Mouse (Mus musculus): Measurements from ENCODE around the gene Tmem132b. TPM values are rescaled to one million over a fixed set of nuclear protein-coding genes. Genes with fewer than 3 reads are reported as not detected.
"Not testable (repeated sequence)": the region's sequence is repeated elsewhere in the genome, so short reads cannot be mapped to it uniquely, and the experiment has no call there.

Gene Tmem132b
- 6.2 and 6.4 TPM in 2 replicates for polyA plus RNA-seq (2015; fragmentation: Nextera tagmentation; extraction: Ambion mirVana)

DNA sequence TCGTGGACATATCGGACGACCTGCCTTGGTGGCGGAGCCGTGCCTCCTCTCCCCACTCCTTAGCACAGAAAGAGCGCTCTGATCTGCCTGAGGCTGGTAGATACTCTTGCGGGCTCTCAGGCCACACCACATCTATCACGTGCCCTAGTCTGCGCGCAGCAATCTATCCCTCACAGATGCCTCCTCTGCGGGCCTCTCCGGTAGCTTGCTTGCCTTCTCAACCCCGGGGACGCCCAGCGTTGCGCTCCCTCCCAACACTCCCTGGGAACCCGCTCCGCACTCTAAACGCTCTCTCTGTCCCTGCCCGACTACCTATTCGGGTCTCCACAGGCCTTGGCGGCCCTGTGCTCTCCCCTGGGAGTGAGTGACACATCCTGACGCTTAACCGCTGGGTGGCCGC lies at the start of gene Tmem132b:
Gene Tmem132b (plus strand): TSS at position 141 of the 400 bp plus-strand sequence.
- peaks cover 15% of the 10 kb centered on the region for H3K27me3 ChIP-seq
- peak; percentile 47 for ATAC-seq (ENCODE audit: low FRiP score, low read depth)

DNA sequence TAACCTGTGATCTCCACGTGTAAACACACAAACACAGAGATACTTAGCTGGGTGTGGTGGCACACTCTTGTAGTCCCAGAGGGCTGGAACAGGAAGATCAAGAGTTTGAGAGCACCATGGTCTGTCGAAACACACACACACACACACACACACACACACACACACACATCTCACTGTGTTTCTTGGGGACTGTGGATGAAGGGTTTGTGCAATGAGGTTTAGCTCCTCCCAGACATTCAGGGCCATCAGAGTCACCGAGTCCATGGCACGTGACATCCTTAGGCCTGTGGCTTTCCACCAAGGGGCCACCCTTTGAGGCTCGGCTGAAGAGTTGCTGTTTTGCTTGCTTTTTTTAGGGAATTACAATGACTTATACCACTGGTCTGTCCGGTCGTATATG lies 49.1 kb upstream of the Tmem132b start:
- Histone ChIP-seq H3K9ac (no peak overlapping the region), H3K36me3 (peaks cover 25% of the 10 kb centered on the region), H3K27ac (replicated peaks) (no peak overlapping the region), H3K9me3 (no peaks in the 10 kb centered on the region), H3K4me2 (no peak overlapping the region), H3K27me3 (no peaks in the 10 kb centered on the region), H3K4me3 (no peak overlapping the region), H3K4me1 (replicated peaks) (peaks cover 35% of the 10 kb centered on the region)
- WGBS, result 91% methylated on average over 7 of the region's 7 CpGs
- no peak for ATAC-seq (ENCODE audit: low FRiP score, low read depth)

More for the DNA sequence above, at the start of gene Tmem132b:
- H3K4me3 ChIP-seq, result peak within 1 kb of the TSS; percentile 66
- peak within 1 kb of the TSS; percentile 93 for H3K4me2 ChIP-seq
- no peaks in the 10 kb centered on the region for H3K9me3 ChIP-seq
- H3K4me1 ChIP-seq (replicated peaks), result peaks cover 42% of the 10 kb centered on the region
- peak within 1 kb of the TSS; percentile 66 for H3K27ac ChIP-seq (replicated peaks)
- H3K9ac ChIP-seq, result peak within 1 kb of the TSS; percentile 75
- H3K36me3 ChIP-seq, result no peaks in the 10 kb centered on the region
- WGBS, result 2% methylated on average over 25 of the region's 25 CpGs

DNA sequence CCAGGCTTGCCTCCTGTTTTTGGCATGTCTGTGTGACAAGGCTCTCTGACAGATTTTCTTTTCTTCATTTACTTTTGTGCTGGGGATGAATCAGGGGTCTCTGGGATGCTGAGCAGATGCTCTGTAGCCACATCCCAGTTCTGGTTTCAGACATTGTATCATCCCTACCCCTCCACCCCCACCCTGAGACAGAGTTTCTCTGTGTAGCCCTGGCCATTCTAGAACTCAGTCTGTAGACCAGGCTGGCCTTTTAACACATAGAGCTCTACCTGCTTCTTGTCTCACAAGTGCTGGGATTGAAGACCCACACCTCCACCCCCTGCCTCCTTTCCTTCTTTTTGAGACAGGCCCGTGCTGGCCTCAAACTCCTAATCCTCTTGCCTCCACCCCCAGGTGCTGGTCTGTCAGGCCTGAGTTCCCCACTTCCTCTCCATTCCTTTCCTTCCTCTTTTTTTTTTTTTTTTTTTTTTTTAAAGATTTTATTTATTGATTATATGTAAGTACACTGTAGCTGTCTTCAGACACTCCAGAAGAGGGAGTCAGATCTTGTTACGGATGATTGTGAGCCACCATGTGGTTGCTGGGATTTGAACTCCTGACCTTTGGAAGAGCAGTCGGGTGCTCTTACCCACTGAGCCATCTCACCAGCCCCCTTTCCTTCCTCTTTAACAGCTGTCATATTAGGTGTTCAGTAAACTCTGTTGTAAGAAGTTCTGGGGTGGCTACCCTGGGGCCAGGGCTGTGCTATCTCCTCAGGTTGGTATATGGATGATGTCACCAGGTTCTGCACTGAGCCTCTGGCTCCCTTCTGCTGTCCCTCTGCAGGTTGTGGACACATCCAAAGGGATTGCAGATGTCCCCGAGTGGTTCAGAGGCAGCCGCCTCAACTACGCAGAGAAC lies 47.6 kb upstream of the Tmem132b start:
- Histone ChIP-seq H3K36me3 (peaks cover 25% of the 10 kb centered on the region), H3K9ac (no peak overlapping the region), H3K9me3 (no peaks in the 10 kb centered on the region), H3K27me3 (no peaks in the 10 kb centered on the region), H3K4me3 (no peak overlapping the region), H3K4me2 (no peak overlapping the region), H3K27ac (replicated peaks) (no peak overlapping the region), H3K4me1 (replicated peaks) (peaks cover 26% of the 10 kb centered on the region)
- WGBS, result 83% methylated on average over 6 of the region's 6 CpGs
- no peak for ATAC-seq (ENCODE audit: low FRiP score, low read depth)

DNA sequence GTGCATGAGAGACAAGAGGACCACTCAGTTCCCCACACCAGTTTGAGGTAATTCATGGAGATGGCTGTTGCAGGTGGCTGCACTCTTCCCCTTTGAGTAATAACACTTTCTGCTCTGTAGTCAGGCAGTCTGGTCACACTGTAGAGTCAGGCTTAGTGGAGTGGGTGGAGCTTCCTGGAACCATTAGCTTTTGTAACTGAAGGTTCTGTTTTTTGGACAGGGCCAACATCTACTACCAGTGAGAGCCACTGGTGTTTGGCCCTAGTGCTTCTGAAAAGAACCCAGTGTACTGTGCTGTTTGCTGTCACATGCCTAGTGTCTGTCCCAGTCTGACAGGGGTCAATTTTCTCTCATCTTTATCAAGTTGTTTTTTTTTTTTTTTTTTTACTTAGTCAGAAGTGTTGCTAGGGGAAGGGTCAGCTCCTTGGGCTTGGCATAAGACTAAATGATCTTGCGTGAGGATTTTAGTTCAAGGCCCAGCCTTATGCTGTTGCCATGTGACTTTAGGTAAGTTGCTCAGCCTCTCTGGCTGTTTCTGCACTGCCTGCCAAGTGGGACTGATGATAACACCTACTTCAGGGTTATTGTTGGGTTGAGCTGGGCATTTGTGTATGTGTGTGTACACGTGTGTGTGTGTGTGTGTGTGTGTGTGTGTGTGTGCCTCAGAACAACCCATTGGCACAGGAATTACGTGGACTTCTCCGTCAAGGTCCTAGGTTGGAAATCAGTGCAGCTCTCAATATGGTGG lies 46.4 kb upstream of the Tmem132b start:
- WGBS, result 95% methylated on average over 4 of the region's 4 CpGs
- Histone ChIP-seq H3K27ac (replicated peaks) (no peak overlapping the region), H3K4me2 (no peak overlapping the region), H3K36me3 (peaks cover 33% of the 10 kb centered on the region), H3K27me3 (no peaks in the 10 kb centered on the region), H3K9ac (no peak overlapping the region), H3K9me3 (no peaks in the 10 kb centered on the region), H3K4me3 (no peak overlapping the region), H3K4me1 (replicated peaks) (peaks cover 18% of the 10 kb centered on the region)
- no peak for ATAC-seq (ENCODE audit: low FRiP score, low read depth)

DNA sequence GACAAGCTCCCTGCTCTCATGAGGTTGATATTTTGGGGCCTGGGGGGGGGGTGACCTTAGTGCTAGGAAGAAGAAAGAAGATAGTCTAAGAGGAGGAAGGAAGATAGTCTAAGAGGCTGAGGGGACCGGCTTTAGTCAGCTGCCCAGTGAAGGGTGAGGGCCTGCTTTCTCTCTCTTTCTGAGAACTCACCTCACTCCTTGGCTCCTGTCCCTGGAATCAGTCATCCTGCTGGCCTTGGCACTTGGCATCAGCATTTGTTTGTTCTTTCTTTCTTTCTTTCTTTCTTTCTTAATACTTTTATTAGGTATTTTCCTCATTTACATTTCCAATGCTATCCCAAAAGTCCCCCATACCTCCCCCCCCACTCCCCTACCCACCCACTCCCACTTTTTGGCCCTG lies 45.5 kb upstream of the Tmem132b start:
- WGBS, result 83% methylated on average over 1 of the region's 1 CpGs
- peaks cover 41% of the 10 kb centered on the region for H3K36me3 ChIP-seq

DNA sequence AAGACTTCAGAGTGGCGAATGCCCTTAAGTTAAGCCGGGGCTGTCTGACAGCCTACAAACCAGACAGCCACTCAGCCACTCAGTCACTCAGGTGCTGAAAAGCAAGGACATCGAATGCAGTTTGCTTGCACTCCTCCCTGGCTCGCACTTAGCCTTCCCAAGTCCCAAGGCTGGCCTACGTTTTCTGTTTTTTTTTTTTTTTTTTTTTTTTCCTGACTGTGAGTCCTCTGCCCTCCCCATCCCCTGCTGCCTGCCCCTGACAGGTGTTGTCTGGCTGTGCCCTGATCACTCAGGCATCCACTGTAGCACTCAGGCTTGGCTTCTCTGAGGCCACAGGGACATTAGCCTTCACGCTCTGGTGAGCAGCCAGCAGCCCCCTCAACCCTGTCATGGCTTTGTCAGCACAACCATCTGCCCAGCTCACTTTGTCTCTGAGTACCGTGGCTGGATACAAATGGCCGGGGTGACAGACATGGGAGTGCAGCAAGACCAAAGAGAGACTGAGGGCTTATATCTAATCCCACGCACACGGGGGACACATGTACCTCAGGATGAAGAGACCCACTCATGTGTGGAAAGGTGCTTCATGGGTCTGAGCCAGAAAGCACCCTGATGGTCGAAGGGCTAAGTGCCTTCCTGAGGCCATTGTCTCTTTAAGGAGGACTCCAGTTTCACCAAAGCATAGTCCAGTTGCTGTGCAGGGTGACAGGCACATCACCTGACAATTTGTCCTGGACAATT lies 44.0 kb upstream of the Tmem132b start:
- Histone ChIP-seq H3K36me3 (peaks cover 40% of the 10 kb centered on the region), H3K4me1 (replicated peaks) (peaks cover 14% of the 10 kb centered on the region), H3K9me3 (no peaks in the 10 kb centered on the region), H3K27ac (replicated peaks) (peak overlapping the region; percentile 52), H3K4me3 (no peak overlapping the region), H3K4me2 (no peak overlapping the region), H3K9ac (0 out of 2 replicates have a peak overlapping the region, but pooled peaks have one; percentile 3), H3K27me3 (no peaks in the 10 kb centered on the region)
- WGBS, result 34% methylated on average over 11 of the region's 11 CpGs
- peak; percentile 67; the same call in 1 of the 2 replicates for ATAC-seq (ENCODE audit: low FRiP score, low read depth)

More for the DNA sequence above, 45.5 kb upstream of the Tmem132b start:
- no peak overlapping the region for H3K4me3 ChIP-seq
- H3K9ac ChIP-seq, result no peak overlapping the region
- no peak for ATAC-seq (ENCODE audit: low FRiP score, low read depth)
- H3K4me2 ChIP-seq, result no peak overlapping the region
- H3K9me3 ChIP-seq, result no peaks in the 10 kb centered on the region
- H3K4me1 ChIP-seq (replicated peaks), result peaks cover 14% of the 10 kb centered on the region
- H3K27ac ChIP-seq (replicated peaks), result no peak overlapping the region
- H3K27me3 ChIP-seq, result no peaks in the 10 kb centered on the region

DNA sequence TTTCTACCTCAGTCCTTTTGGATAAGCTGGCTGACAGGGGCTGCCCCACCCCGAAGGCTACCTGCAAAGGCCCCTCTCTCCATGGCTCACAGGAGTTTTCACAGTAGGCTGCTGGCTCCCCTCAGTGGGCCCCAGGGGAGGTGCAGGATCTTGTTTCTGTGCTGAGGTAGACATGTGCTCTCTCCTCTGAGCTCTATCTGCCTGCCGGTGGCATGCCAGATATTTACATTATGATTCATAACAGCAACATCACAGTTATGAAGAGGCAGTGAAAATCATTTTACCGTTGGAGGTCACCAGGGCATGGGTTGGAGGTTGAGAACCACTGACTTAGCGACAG lies 43.5 kb upstream of the Tmem132b start:
- Histone ChIP-seq H3K27me3 (no peaks in the 10 kb centered on the region), H3K36me3 (peaks cover 38% of the 10 kb centered on the region), H3K4me1 (replicated peaks) (peaks cover 14% of the 10 kb centered on the region), H3K9ac (no peak overlapping the region), H3K9me3 (no peaks in the 10 kb centered on the region), H3K27ac (replicated peaks) (peak overlapping the region; percentile 52), H3K4me3 (no peak overlapping the region), H3K4me2 (no peak overlapping the region)
- no peak for ATAC-seq (ENCODE audit: low FRiP score, low read depth)
- WGBS, result 57% methylated on average over 4 of the region's 4 CpGs

DNA sequence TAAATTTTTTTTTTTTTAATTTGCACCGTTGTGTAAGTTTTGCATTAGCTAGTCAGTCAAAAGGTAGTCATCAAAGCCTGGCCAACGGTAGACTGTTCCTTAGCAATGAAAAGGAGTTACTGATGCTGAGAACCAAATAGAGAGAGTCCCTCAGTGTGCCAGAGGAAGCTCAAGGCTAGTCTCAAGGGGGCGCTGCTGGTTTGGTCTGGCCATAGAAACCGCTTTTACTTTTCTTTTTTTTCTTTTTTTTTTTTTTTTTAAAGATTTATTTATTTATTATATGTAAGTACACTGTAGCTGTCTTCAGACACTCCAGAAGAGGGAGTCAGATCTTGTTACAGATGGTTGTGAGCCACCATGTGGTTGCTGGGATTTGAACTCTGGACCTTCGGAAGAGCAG lies 42.6 kb upstream of the Tmem132b start:
- not testable (repeated sequence) for ATAC-seq (ENCODE audit: low FRiP score, low read depth)

DNA sequence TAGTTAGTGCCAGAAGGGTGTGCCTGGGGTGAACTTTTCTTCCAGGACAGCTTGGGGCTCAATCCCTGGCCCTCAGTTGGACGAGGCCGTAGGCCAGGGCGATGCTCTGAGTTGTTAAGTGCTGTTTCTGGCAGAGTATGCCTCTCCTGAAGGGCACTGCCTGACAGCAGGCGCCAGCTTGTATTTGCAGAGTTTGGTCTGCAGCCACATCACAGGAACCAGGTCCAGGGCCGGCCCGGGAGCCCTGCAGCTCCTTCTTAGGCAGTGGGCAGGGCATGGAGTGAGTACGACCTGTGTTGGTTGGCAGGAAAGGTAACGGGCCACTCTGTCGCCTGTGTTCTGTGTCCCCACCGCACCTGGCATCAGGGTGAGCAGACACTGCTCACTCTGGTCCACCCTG lies 40.5 kb upstream of the Tmem132b start:
- Histone ChIP-seq H3K36me3 (peaks cover 28% of the 10 kb centered on the region), H3K27ac (replicated peaks) (peak overlapping the region; percentile 57), H3K9me3 (no peaks in the 10 kb centered on the region), H3K4me1 (replicated peaks) (peaks cover 14% of the 10 kb centered on the region), H3K9ac (no peak overlapping the region), H3K4me3 (no peak overlapping the region), H3K27me3 (no peaks in the 10 kb centered on the region), H3K4me2 (no peak overlapping the region)
- WGBS, result 80% methylated on average over 10 of the region's 10 CpGs
- no peak for ATAC-seq (ENCODE audit: low FRiP score, low read depth)

More for the DNA sequence above, 42.6 kb upstream of the Tmem132b start:
- not testable (repeated sequence) for H3K4me2 ChIP-seq; H3K27ac ChIP-seq (replicated peaks); H3K4me3 ChIP-seq; H3K9me3 ChIP-seq; H3K27me3 ChIP-seq; H3K9ac ChIP-seq
- peaks cover 34% of the 10 kb centered on the region for H3K36me3 ChIP-seq
- WGBS, result 91% methylated on average over 5 of the region's 5 CpGs
- peaks cover 14% of the 10 kb centered on the region for H3K4me1 ChIP-seq (replicated peaks)

DNA sequence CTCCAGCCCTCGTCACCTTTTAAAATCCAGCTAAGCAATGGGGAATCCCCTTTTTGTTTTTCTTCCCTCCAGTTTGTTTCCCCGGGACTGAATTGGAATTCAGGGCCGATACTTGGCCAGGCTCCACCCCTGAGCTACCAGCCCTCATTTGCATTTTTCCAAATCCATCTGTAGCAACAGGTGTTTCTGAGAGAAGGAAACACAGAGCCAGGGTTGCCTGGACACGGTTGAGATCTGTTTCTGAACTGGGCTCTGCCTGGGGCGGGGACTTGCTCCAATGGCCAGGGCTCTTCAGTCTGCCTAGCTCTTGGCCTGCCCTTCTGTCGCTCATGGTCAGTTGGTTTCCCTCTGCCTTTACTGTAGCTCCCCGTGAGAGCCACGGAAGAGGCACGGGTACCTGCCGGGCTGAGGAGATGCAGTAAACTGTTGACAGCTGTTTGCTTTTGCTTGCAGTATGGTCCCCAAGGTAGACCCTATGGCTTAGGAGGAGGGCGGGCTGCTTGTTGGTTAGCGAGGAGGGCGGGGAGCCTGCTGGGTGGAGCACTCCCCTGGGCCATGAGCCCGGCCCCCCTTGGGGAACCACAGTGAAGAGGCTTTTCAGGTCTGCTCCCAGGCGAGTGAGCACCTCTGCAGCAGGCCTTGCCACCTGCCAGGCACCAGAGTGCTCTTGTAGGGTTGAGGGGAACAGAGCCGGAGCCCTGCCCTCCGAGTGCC lies 39.0 kb upstream of the Tmem132b start:
- H3K27ac ChIP-seq (replicated peaks), result no peak overlapping the region
- no peak overlapping the region for H3K9ac ChIP-seq
- no peak overlapping the region for H3K4me3 ChIP-seq
- no peak overlapping the region for H3K4me2 ChIP-seq
- no peaks in the 10 kb centered on the region for H3K9me3 ChIP-seq
- H3K27me3 ChIP-seq, result no peaks in the 10 kb centered on the region
- H3K36me3 ChIP-seq, result peaks cover 28% of the 10 kb centered on the region
- 0 out of 2 replicates have a peak, but pooled peaks have one; percentile 43 for ATAC-seq (ENCODE audit: low FRiP score, low read depth)
- WGBS, result 50% methylated on average over 17 of the region's 17 CpGs
- H3K4me1 ChIP-seq (replicated peaks), result peaks cover 6% of the 10 kb centered on the region

DNA sequence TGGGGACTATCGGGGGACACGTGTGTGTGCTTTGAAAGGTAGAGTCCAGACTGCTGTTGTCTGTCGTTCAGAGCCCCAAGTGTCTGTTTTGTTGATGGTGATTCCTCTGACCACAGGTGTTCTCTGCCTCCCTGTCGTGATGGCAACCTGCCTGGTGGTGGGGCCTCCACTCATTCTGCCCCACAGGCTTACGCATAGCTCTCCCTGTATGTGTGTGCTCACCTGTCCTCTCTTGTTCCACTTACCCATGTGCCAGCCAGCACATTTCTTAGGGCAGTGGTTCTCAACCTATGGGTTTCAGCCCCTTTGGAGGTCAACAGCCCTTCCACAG lies 38.5 kb upstream of the Tmem132b start:
- H3K36me3 ChIP-seq, result peaks cover 28% of the 10 kb centered on the region

More for the DNA sequence above, 38.5 kb upstream of the Tmem132b start:
- Histone ChIP-seq H3K4me3 (no peak overlapping the region), H3K9me3 (no peaks in the 10 kb centered on the region), H3K27ac (replicated peaks) (no peak overlapping the region), H3K4me1 (replicated peaks) (peaks cover 6% of the 10 kb centered on the region), H3K27me3 (no peaks in the 10 kb centered on the region), H3K9ac (no peak overlapping the region), H3K4me2 (no peak overlapping the region)
- 61% methylated on average over 5 of the region's 5 CpGs for WGBS
- no peak for ATAC-seq (ENCODE audit: low FRiP score, low read depth)
